Mouse (Mus musculus): ENCODE data around the gene Dnah2. TPM values are rescaled to one million over a fixed set of nuclear protein-coding genes. Genes with fewer than 3 reads are reported as not detected.
A peak's percentile ranks its signal among the peaks of the same experiment; 100 is the strongest.

Gene Dnah2
- polyA plus RNA-seq, 1 experiment from 2014 or later = 0.15 TPM

DNA sequence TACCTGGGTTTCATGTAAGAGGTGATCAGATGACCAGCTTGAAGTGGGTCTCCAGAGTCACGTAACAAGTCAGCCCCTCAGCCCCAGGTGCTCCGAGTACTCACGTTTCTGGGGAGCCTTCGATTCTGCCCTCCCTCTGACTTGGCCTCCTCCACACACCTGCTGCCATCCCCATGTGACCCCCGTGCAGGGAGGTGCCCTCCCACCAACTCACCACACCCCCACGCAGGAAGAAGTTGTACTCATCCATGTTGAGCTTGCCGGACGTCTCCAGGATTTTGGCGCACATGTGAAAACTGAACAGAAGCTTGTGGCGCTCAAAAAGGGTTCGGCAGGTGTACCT, 116.3 kb downstream of the Dnah2 start:
- Histone ChIP-seq H3K27me3 (replicated peaks) (peaks cover 16% of the 10 kb centered on the region; the same call in 1 of the 2 replicates), H3K4me3 (no peak overlapping the region), H3K9me3 (replicated peaks) (no peaks in the 10 kb centered on the region), H3K27ac (ENCODE audit: poor library complexity, severe bottlenecking) (no peak overlapping the region), H3K4me1 (replicated peaks) (peaks cover 13% of the 10 kb centered on the region), H3K36me3 (no peaks in the 10 kb centered on the region), H3K9ac (no peak overlapping the region), H3K4me2 (no peak overlapping the region)
- ATAC-seq (ENCODE audit: insufficient number of reproducible peaks, low FRiP score) = no peak
- 65% methylated on average over 11 of the region's 11 CpGs for WGBS

DNA sequence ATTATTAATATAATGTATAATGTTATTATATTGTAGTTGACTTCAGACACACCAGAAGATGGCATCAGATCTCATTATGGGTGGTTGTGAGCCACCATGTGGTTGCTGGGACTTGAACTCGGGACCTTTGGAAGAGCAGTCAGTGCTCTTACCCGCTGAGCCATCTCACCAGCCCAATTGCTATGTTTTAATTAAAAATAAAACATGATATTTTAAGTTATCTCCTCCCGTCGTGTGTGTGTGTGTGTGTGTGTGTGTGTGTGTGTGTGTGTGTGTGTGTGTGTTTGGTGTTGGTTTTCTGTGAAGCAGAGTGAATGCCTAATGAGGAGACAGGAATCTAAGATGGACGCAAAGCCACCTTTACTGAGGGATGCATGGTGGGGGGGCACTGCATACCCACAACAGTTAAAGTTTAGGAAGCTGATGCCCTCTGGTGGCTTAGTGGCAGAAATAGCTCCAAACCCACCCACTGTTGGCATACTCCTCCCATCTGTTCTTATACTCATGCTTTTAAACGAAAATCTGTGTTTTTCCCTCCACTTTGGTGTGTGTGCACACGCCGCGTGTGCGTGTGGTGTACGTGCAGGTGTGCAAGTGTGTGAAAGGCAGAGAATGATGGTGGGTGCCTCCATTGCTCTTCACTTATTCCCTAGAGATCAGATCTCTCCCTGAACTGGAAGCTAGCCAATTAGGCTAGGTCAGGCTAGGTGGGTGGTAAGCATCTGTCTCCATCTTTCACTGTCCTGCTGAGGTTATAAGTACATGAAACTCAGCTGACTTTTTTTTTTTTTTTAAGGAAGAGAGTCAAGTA, 116.9 kb downstream of the Dnah2 start:
- H3K4me3 ChIP-seq = no peak overlapping the region
- H3K9ac ChIP-seq = no peak overlapping the region
- no peaks in the 10 kb centered on the region for H3K9me3 ChIP-seq (replicated peaks)
- H3K4me2 ChIP-seq = no peak overlapping the region
- H3K4me1 ChIP-seq (replicated peaks) = peaks cover 11% of the 10 kb centered on the region
- peaks cover 16% of the 10 kb centered on the region; the same call in 1 of the 2 replicates for H3K27me3 ChIP-seq (replicated peaks)
- H3K27ac ChIP-seq (ENCODE audit: poor library complexity, severe bottlenecking) = no peak overlapping the region
- no peak for ATAC-seq (ENCODE audit: insufficient number of reproducible peaks, low FRiP score)
- 37% methylated on average over 11 of the region's 11 CpGs for WGBS
- no peaks in the 10 kb centered on the region for H3K36me3 ChIP-seq

- Histone ChIP-seq H3K27ac (ENCODE audit: poor library complexity, severe bottlenecking) (no peak overlapping the region), H3K27me3 (replicated peaks) (peaks cover 11% of the 10 kb centered on the region; the same call in 1 of the 2 replicates), H3K9me3 (replicated peaks) (no peaks in the 10 kb centered on the region), H3K4me3 (no peak overlapping the region), H3K4me1 (replicated peaks) (peaks cover 11% of the 10 kb centered on the region), H3K4me2 (no peak overlapping the region), H3K36me3 (no peaks in the 10 kb centered on the region), H3K9ac (no peak overlapping the region)
- WGBS = 83% methylated on average over 15 of the region's 15 CpGs
- ATAC-seq (ENCODE audit: insufficient number of reproducible peaks, low FRiP score) = no peak
Measured at GRCm38 (mm10) chr11:69430631-69431030, 118.3 kb downstream of the Dnah2 start.

- Histone ChIP-seq H3K4me1 (replicated peaks) (peaks cover 11% of the 10 kb centered on the region), H3K9ac (no peak overlapping the region; the same call in 1 of the 2 replicates), H3K9me3 (replicated peaks) (no peaks in the 10 kb centered on the region), H3K27me3 (replicated peaks) (peaks cover 8% of the 10 kb centered on the region; the same call in 1 of the 2 replicates), H3K36me3 (no peaks in the 10 kb centered on the region), H3K4me3 (no peak overlapping the region), H3K27ac (ENCODE audit: poor library complexity, severe bottlenecking) (no peak overlapping the region), H3K4me2 (no peak overlapping the region)
- WGBS = 26% methylated on average over 2 of the region's 2 CpGs
- ATAC-seq (ENCODE audit: insufficient number of reproducible peaks, low FRiP score) = no peak
Measured at GRCm38 (mm10) chr11:69429313-69429712, 119.6 kb downstream of the Dnah2 start.

GRCm38 (mm10) chr11:69428751-69429150, 120.2 kb downstream of the Dnah2 start:
- H3K36me3 ChIP-seq = no peaks in the 10 kb centered on the region
- no peak for ATAC-seq (ENCODE audit: insufficient number of reproducible peaks, low FRiP score)
- WGBS = 27% methylated on average over 4 of the region's 4 CpGs
- H3K4me1 ChIP-seq (replicated peaks) = peaks cover 11% of the 10 kb centered on the region
- H3K27ac ChIP-seq (ENCODE audit: poor library complexity, severe bottlenecking) = no peak overlapping the region
- peaks cover 8% of the 10 kb centered on the region; the same call in 1 of the 2 replicates for H3K27me3 ChIP-seq (replicated peaks)
- no peak overlapping the region for H3K9ac ChIP-seq
- no peak overlapping the region for H3K4me2 ChIP-seq
- H3K4me3 ChIP-seq = no peak overlapping the region
- no peaks in the 10 kb centered on the region for H3K9me3 ChIP-seq (replicated peaks)

GRCm38 (mm10) chr11:69426246-69426645, 122.7 kb downstream of the Dnah2 start:
- H3K4me2 ChIP-seq = no peak overlapping the region
- 74% methylated on average over 2 of the region's 2 CpGs for WGBS
- no peak overlapping the region for H3K4me3 ChIP-seq
- H3K9ac ChIP-seq = no peak overlapping the region
- H3K9me3 ChIP-seq (replicated peaks) = no peaks in the 10 kb centered on the region
- peaks cover 20% of the 10 kb centered on the region for H3K27me3 ChIP-seq (replicated peaks)
- H3K4me1 ChIP-seq (replicated peaks) = peaks cover 14% of the 10 kb centered on the region
- H3K27ac ChIP-seq (ENCODE audit: poor library complexity, severe bottlenecking) = no peak overlapping the region
- no peak for ATAC-seq (ENCODE audit: insufficient number of reproducible peaks, low FRiP score)
- H3K36me3 ChIP-seq = no peaks in the 10 kb centered on the region

- Histone ChIP-seq H3K4me2 (no peak overlapping the region), H3K27ac (ENCODE audit: poor library complexity, severe bottlenecking) (no peak overlapping the region), H3K9me3 (replicated peaks) (no peaks in the 10 kb centered on the region), H3K27me3 (replicated peaks) (peaks cover 27% of the 10 kb centered on the region), H3K4me3 (no peak overlapping the region), H3K36me3 (no peaks in the 10 kb centered on the region), H3K9ac (no peak overlapping the region), H3K4me1 (replicated peaks) (peaks cover 27% of the 10 kb centered on the region)
- WGBS = 49% methylated on average over 6 of the region's 6 CpGs
- no peak for ATAC-seq (ENCODE audit: insufficient number of reproducible peaks, low FRiP score)
Measured at GRCm38 (mm10) chr11:69423885-69424284, 125.0 kb downstream of the Dnah2 start.

GRCm38 (mm10) chr11:69422842-69423241, 126.1 kb downstream of the Dnah2 start:
- WGBS = 85% methylated on average over 10 of the region's 10 CpGs
- ATAC-seq (ENCODE audit: insufficient number of reproducible peaks, low FRiP score) = no peak
- H3K4me3 ChIP-seq = no peak overlapping the region
- H3K9ac ChIP-seq = no peak overlapping the region
- H3K4me1 ChIP-seq (replicated peaks) = peaks cover 33% of the 10 kb centered on the region
- H3K27me3 ChIP-seq (replicated peaks) = peaks cover 27% of the 10 kb centered on the region
- no peaks in the 10 kb centered on the region for H3K9me3 ChIP-seq (replicated peaks)
- H3K4me2 ChIP-seq = no peak overlapping the region
- H3K27ac ChIP-seq (ENCODE audit: poor library complexity, severe bottlenecking) = no peak overlapping the region
- H3K36me3 ChIP-seq = no peaks in the 10 kb centered on the region

DNA sequence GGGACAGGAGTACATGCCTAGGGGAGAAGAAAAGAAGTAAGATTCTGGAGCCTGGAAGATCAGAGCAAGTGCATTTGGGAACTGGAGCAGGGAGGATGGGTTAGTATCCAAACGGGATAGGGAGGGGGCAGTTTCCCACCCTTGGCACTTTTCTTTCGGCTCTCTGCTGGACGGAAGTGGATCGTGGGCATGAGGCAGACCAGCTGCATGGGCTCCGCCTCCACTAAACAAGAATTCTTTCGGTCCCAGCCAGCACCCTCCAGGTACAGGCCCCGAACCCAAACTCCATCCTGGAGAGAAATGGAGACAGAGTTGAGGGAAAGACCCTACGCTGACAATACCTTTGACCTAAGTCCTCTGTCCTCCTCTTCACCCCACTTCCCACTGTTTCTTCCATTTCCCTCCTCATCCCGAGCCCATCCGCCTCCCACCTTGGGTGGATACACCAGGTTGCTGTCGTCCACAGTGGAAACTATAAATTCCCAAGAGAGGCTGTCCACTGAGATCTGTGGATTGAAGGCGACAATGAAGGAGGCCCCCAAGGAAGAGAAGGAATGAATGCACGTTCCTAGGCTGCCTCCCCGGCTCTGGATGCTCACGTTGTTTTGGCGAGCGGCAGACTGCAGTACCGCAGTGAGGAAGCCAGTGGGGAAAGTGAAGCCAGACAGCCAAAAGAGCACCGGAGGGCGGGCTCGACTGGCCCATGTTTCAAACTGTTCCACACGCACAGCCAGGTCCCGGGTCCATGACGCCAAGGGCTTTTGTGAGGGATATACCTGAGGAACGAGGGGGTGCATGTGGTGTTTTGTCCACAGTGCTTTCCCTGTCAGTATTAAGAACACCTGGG, 127.6 kb downstream of the Dnah2 start:
- no peak for ATAC-seq (ENCODE audit: insufficient number of reproducible peaks, low FRiP score)
- no peaks in the 10 kb centered on the region for H3K36me3 ChIP-seq
- H3K4me1 ChIP-seq (replicated peaks) = peaks cover 42% of the 10 kb centered on the region
- H3K27me3 ChIP-seq (replicated peaks) = peaks cover 27% of the 10 kb centered on the region
- peak overlapping the region; percentile 58 for H3K9ac ChIP-seq
- peak overlapping the region; percentile 88 for H3K4me2 ChIP-seq
- no peak overlapping the region for H3K27ac ChIP-seq (ENCODE audit: poor library complexity, severe bottlenecking)
- no peaks in the 10 kb centered on the region for H3K9me3 ChIP-seq (replicated peaks)
- H3K4me3 ChIP-seq = peak overlapping the region; percentile 64
- 19% methylated on average over 25 of the region's 25 CpGs for WGBS

DNA sequence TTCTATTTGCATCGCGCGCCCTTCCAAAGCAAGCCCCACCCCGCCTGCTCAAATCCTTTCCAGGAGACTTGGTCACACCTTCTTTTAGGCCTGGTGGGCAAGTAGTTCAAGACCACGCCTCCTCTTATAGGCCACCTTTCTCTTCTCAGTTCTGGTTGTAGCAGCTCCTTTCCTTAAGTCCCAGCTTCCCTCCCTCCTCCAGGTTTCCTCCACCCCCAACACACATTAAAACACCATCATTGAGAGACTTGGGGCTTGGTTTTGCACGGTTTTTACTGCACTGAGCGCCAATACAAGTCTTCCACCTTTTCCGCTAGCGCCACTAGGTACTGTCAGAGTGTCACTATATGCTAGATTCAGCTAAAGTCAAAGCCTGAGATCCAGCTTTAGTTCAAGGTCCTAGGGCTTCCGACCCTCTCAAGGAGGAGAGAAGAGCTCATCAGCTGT, 128.3 kb downstream of the Dnah2 start:
- no peaks in the 10 kb centered on the region for H3K36me3 ChIP-seq
- peak overlapping the region; percentile 88 for H3K4me2 ChIP-seq
- H3K4me1 ChIP-seq (replicated peaks) = peaks cover 42% of the 10 kb centered on the region
- no peak overlapping the region for H3K27ac ChIP-seq (ENCODE audit: poor library complexity, severe bottlenecking)
- peaks cover 27% of the 10 kb centered on the region for H3K27me3 ChIP-seq (replicated peaks)
- 10% methylated on average over 10 of the region's 10 CpGs for WGBS
- peak overlapping the region; percentile 58 for H3K9ac ChIP-seq
- H3K9me3 ChIP-seq (replicated peaks) = no peaks in the 10 kb centered on the region
- peak overlapping the region; percentile 64 for H3K4me3 ChIP-seq
- no peak for ATAC-seq (ENCODE audit: insufficient number of reproducible peaks, low FRiP score)
